Mouse (Mus musculus): Measurements from ENCODE around the gene Supt6. TPM values are rescaled to one million over a fixed set of nuclear protein-coding genes. Genes with fewer than 3 reads are reported as not detected.

Supt6 gene
- polyA plus RNA-seq, 1 experiment: 95.6 TPM

DNA sequence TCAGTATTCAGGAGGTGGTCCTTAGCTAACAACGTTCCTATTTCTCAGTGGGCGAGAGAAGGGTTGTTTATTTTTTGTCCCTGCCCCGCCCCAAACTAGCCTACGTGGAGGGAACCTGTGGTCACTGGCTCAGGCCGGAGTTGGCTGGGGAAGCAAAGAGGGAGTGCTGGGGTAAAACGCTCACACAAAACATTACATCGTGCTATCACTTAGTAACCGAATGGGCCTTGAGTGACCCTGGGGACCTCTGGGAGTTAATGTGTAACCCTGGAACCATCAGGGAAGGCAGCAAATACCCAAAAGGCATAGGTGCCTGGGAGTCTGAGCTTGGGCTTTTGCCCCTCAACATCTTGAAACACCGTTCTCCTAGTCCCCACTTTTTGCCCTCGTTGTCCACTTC, 68.3 kb downstream of the Supt6 start:
- TF ChIP-seq FLI1 (IDR thresholded peaks at IDR 0.05; ENCODE audit: low read length): no peak
- H3K27me3 ChIP-seq (replicated peaks): no peaks in the 10 kb centered on the region
- peaks cover 60% of the 10 kb centered on the region for H3K4me1 ChIP-seq
- peaks cover 37% of the 10 kb centered on the region for H3K36me3 ChIP-seq (replicated peaks; ENCODE audit: low read length)
- peak overlapping the region; percentile 98 for H3K4me3 ChIP-seq (replicated peaks)
- no peaks in the 10 kb centered on the region for H3K9me3 ChIP-seq

DNA sequence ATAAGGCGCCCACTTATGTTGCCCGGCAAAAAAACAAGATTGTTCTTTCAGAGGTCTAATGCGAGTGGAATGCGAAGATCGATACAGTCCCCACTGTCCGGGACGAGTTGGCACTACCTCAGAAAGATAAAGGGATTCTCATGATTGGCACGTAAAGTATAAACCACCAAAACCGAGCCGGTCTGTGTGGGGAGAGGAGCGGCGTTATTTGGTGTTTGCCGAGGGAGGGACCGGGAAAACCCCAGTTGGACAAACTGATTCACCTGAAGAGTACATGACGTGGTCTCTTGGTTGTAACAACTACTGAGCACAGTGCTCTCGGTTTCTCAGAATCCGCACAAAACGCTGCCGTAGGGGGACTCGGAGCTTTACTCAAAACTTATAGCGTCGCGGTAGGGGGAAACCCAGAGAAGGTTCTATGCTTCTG, 68.9 kb downstream of the Supt6 start:
- peaks cover 59% of the 10 kb centered on the region for H3K4me1 ChIP-seq
- peaks cover 40% of the 10 kb centered on the region for H3K36me3 ChIP-seq (replicated peaks; ENCODE audit: low read length)
- TF ChIP-seq FLI1 (IDR thresholded peaks at IDR 0.05; ENCODE audit: low read length) (no peak), GATA1 (IDR thresholded peaks at IDR 0.05; ENCODE audit: borderline replicate concordance, low read length) (no peak)
- no peaks in the 10 kb centered on the region for H3K9me3 ChIP-seq
- H3K4me3 ChIP-seq (replicated peaks): peak overlapping the region; percentile 98
- no peaks in the 10 kb centered on the region for H3K27me3 ChIP-seq (replicated peaks)

DNA sequence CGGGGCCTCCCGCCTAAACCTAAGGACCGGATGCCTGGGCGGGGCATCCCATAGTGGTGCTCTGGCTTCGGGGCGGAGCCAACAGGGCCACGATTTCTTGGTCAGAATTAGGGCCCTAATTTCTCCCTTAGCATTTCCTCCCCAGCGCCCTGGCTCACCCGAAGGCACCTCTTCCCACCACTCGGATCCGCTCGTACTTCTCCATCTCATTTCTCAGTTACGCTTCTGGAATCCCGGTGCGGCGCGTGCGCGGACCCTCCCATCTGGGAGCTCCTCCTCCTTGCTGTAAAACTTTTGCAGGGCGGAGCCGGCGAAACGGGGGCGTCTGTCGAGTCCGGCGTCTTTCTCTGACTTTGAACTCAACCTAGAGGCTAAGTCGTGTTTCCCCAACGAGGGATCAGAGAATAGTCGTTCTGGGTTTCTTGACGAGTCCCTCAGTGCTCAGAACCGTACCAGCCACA, 69.4 kb downstream of the Supt6 start, which contains the start of the genes Nek8 and Tlcd1:
Gene Nek8 (minus strand): TSS at position 274 of the 461 bp plus-strand sequence.
Gene Tlcd1 (plus strand): TSS at position 310 of the 461 bp plus-strand sequence.
- H3K36me3 ChIP-seq (replicated peaks; ENCODE audit: low read length): peaks cover 37% of the 10 kb centered on the region
- no peaks in the 10 kb centered on the region for H3K9me3 ChIP-seq
- peak within 1 kb of the TSS; percentile 98 for H3K4me3 ChIP-seq (replicated peaks)
- H3K27me3 ChIP-seq (replicated peaks): no peaks in the 10 kb centered on the region
- H3K4me1 ChIP-seq: peaks cover 56% of the 10 kb centered on the region
- TF ChIP-seq FLI1 (IDR thresholded peaks at IDR 0.05; ENCODE audit: low read length): no peak; the same call in 1 of the 2 replicates
- TF ChIP-seq GATA1 (IDR thresholded peaks at IDR 0.05; ENCODE audit: borderline replicate concordance, low read length): no peak

DNA sequence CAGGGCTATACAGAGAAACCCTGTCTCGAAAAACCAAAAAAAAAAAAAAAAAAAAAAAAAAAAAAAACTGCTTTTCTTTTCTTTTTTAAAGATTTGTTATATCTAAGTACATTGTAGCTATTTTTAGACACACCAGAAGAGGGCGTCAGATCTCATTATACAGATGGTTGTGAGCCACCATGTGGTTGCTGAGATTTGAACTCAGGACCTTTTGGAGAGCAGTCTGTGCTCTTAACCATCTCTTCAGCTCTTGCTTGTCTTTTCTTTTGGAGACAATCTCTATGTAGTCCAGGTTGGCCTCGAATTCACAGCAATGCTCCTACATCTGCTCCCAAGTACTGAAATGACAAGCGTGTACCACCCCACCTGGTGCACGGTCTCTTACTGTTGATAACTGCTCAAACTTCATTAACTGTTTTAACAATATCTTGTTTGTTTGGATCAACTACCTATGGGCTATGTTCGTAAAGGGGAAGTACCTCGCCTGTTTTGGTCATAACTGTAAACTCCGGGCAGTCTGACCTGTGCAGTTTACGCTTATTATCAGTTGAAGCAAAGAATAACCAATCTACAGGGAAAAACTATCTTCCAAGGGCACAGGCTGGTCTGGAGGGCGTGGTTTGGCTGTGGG, 69.9 kb downstream of the Supt6 start:
- H3K36me3 ChIP-seq (replicated peaks; ENCODE audit: low read length): peaks cover 36% of the 10 kb centered on the region
- H3K9me3 ChIP-seq: no peaks in the 10 kb centered on the region
- peaks cover 51% of the 10 kb centered on the region for H3K4me1 ChIP-seq
- peak overlapping the region; percentile 98 for H3K4me3 ChIP-seq (replicated peaks)
- no peaks in the 10 kb centered on the region for H3K27me3 ChIP-seq (replicated peaks)
- TF ChIP-seq FLI1 (IDR thresholded peaks at IDR 0.05; ENCODE audit: low read length) (no peak), GATA1 (IDR thresholded peaks at IDR 0.05; ENCODE audit: borderline replicate concordance, low read length) (no peak)

DNA sequence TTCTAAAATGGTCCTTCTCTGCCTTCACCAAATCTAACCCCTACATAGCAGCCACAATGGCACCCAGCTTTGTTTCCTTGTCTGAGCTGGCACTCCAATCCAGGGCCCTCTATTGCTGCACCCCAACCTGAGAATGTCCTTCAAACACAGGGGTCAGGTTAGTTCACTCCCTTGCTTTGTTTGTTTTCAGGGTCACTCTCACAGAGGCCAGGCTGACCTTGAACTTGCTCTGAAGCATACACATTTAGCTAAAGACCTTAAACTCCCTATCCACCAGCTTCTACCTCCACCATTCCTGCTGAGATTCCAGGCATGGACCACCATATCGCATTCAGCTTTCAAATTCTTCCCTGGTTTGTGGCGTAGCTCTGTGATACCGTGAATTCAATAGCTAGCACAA, 71.3 kb downstream of the Supt6 start:
- Histone ChIP-seq H3K9me3 (no peaks in the 10 kb centered on the region), H3K36me3 (replicated peaks; ENCODE audit: low read length) (peaks cover 27% of the 10 kb centered on the region), H3K4me1 (peaks cover 41% of the 10 kb centered on the region), H3K4me3 (replicated peaks) (no peak overlapping the region), H3K27me3 (replicated peaks) (no peaks in the 10 kb centered on the region)
- TF ChIP-seq FLI1 (IDR thresholded peaks at IDR 0.05; ENCODE audit: low read length) (no peak), GATA1 (IDR thresholded peaks at IDR 0.05; ENCODE audit: borderline replicate concordance, low read length) (no peak)

DNA sequence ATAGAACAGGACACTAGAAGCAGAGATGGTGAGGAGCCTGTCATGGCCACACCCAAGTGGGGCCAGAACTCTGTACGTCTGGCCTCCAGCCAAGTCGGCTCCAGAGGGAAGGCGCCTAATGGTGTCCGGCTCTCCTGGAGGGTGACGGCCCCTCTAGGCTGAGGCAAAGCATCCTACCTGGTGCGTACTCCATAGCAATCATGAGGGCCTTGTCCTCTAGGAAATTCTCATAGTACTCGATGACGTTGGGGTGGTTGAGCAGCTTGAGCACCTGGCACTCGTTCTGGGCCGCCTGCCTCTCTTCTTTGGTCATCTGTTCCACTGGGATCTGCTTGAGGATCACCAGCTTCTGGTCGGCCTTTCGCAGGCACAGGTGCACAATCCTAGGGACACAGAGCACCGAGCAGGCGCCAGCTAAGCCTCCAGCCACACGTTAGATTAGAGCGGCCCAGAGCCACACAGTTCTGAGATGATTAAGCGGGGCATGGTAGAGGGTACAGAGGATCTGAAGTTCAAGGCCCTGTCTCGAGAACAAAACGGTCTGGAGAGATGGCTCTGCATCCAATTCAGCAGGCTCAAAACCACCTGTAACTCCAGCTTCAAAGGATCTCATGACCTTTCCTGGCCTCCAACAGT, 72.9 kb downstream of the Supt6 start:
- no peaks in the 10 kb centered on the region for H3K9me3 ChIP-seq
- peaks cover 4% of the 10 kb centered on the region for H3K27me3 ChIP-seq (replicated peaks)
- TF ChIP-seq GATA1 (IDR thresholded peaks at IDR 0.05; ENCODE audit: borderline replicate concordance, low read length) (no peak), FLI1 (IDR thresholded peaks at IDR 0.05; ENCODE audit: low read length) (no peak)
- peaks cover 35% of the 10 kb centered on the region for H3K4me1 ChIP-seq
- H3K36me3 ChIP-seq (replicated peaks; ENCODE audit: low read length): peaks cover 24% of the 10 kb centered on the region
- peak overlapping the region; percentile 6 for H3K4me3 ChIP-seq (replicated peaks)

DNA sequence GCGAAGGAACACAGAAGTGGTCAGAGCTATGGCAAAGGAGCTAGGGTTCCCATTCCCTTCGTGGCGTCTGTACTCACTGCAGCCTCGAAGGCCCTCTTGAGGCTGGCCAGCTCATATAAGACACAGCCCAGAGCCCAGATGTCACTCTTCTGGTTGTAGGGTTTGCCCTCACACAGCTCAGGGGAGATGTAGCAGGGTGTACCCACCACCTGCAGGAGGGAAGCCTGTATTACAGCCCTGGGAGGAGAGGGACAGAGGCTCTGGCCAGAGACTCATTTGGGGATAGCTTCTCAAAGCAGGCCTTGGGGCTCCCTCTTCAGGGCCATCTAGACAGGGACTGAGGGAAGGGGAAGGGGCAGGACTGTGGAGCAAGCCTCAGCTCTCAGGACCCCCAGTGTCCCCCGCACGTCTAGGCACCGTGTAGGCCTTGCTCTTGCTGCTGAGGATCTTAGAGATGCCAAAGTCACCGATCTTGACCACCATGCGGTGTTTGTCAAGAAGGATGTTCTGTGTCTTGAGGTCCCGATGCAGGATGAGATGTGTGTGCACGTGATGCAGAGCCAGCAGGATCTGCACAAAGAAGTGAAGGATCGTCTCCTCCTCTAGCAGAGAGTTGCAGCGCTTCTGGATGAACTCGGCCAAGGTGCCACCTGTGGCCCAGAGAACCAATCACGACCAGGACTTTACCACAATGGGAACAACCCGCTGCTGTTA, 73.6 kb downstream of the Supt6 start:
- Histone ChIP-seq H3K9me3 (no peaks in the 10 kb centered on the region), H3K4me1 (peaks cover 35% of the 10 kb centered on the region), H3K36me3 (replicated peaks; ENCODE audit: low read length) (peaks cover 31% of the 10 kb centered on the region), H3K4me3 (replicated peaks) (no peak overlapping the region), H3K27me3 (replicated peaks) (peaks cover 10% of the 10 kb centered on the region)
- TF ChIP-seq GATA1 (IDR thresholded peaks at IDR 0.05; ENCODE audit: borderline replicate concordance, low read length): no peak

DNA sequence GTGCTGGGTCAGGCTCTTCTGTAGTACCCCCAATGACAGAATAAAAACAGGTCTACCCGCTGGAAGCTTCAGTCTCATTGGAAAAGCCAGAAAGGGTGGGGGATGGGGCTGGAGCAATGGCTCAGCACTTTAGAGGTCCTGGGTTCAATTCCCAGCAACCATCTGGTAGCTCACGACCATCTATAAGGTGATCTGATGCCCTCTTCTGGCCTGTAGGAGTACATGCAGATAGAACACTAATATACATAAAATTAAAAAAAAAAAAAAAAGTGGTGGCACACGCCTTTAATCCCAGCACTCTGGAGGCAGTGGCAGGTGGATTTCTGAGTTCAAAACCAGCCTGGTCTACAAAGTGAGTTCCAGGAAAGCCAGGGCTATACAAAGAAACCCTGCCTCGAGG, 74.5 kb downstream of the Supt6 start:
- peaks cover 39% of the 10 kb centered on the region for H3K4me1 ChIP-seq
- H3K4me3 ChIP-seq (replicated peaks): no peak overlapping the region
- TF ChIP-seq GATA1 (IDR thresholded peaks at IDR 0.05; ENCODE audit: borderline replicate concordance, low read length) (no peak), FLI1 (IDR thresholded peaks at IDR 0.05; ENCODE audit: low read length) (no peak)
- peaks cover 32% of the 10 kb centered on the region for H3K36me3 ChIP-seq (replicated peaks; ENCODE audit: low read length)
- no peaks in the 10 kb centered on the region for H3K9me3 ChIP-seq
- H3K27me3 ChIP-seq (replicated peaks): peaks cover 12% of the 10 kb centered on the region

DNA sequence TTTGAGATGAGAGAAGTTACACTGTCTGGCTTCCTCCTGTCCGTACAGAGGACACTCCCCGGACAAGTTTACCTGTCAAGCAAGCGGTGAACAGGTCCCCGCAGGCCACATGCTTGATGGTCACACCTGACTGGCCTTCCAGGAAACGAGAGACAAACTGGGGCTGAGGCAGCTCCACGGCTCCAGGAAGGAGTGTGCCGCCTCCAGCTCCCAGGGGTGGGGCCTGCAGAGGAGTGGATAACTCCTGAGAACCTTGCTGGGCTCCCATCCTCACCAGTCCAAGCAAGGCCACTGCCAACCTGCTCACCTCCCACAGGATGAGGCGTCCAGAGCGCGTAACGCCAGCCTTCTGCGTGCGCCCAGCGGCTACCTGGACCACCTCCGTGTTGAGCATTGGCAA, 75.5 kb downstream of the Supt6 start:
- no peak overlapping the region for H3K4me3 ChIP-seq (replicated peaks)
- H3K9me3 ChIP-seq: no peaks in the 10 kb centered on the region
- H3K27me3 ChIP-seq (replicated peaks): peaks cover 12% of the 10 kb centered on the region
- no peak for TF ChIP-seq GATA1 (IDR thresholded peaks at IDR 0.05; ENCODE audit: borderline replicate concordance, low read length)
- no peak for TF ChIP-seq FLI1 (IDR thresholded peaks at IDR 0.05; ENCODE audit: low read length)
- peaks cover 44% of the 10 kb centered on the region for H3K4me1 ChIP-seq
- H3K36me3 ChIP-seq (replicated peaks; ENCODE audit: low read length): peaks cover 32% of the 10 kb centered on the region

Measured in megakaryocyte, embryonic 14.5 days (primary cell).